Mouse (Mus musculus): ENCODE data around the gene Cdk15. TPM values are rescaled to one million over a fixed set of nuclear protein-coding genes. Genes with fewer than 3 reads are reported as not detected.

The Cdk15 gene
- polyA plus RNA-seq, 1 experiment from 2014 or later = 0.49 TPM

DNA sequence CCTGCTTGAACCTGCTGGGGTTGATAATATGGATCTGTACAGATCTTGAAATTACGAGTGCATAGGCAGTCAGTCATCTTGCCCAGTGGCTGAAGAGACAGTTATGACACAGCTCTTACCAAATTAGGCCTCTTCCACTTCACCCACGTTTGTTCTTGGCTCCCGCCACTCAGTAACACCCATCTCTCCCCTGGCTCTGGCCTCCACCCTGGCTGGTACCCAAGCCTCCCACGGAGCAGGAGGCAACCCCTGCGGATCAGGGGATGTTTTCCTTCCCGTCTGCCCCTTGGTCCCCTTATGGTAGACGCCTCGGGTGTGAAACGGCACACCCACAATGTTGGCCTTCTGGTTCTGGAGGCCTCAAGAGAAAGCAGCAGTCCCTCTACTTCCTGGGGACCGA is 124.2 kb downstream of the Cdk15 start:
- WGBS = 47% methylated on average over 10 of the region's 10 CpGs
- DNase-seq (ENCODE audit: low spot score) = peak; percentile 17
- no peaks in the 10 kb centered on the region for H3K36me3 ChIP-seq (ENCODE audit: control insufficient read depth, insufficient read depth, low read length)
- TF ChIP-seq EP300 (optimal IDR thresholded peaks at IDR 0.05) = no peak
- TF ChIP-seq CTCF (IDR thresholded peaks at IDR 0.05; ENCODE audit: low read depth) = no peak
- H3K27ac ChIP-seq (replicated peaks) = no peak overlapping the region
- H3K4me1 ChIP-seq (replicated peaks; ENCODE audit: control insufficient read depth, insufficient read depth) = no peaks in the 10 kb centered on the region
- H3K9ac ChIP-seq (ENCODE audit: low read length) = no peak overlapping the region
- no peaks in the 10 kb centered on the region for H3K27me3 ChIP-seq (ENCODE audit: control insufficient read depth, insufficient read depth, low read length)
- no peak for ATAC-seq (ENCODE audit: low FRiP score, low TSS enrichment)
- no peak overlapping the region for H3K4me2 ChIP-seq (replicated peaks; ENCODE audit: low read depth)
- H3K9me3 ChIP-seq (ENCODE audit: control insufficient read depth, low read length) = no peaks in the 10 kb centered on the region
- no peak overlapping the region for H3K4me3 ChIP-seq (ENCODE audit: low read depth, low read length)

GRCm38 (mm10) chr1:59381483-59381882 is 124.8 kb downstream of the Cdk15 start:
- DNase-seq (ENCODE audit: low spot score) (no peak), ATAC-seq (ENCODE audit: low FRiP score, low TSS enrichment) (no peak)
- 84% methylated on average over 7 of the region's 7 CpGs for WGBS
- no peaks in the 10 kb centered on the region for H3K4me1 ChIP-seq (replicated peaks; ENCODE audit: control insufficient read depth, insufficient read depth)
- H3K4me3 ChIP-seq (ENCODE audit: low read depth, low read length) = no peak overlapping the region
- no peak overlapping the region for H3K4me2 ChIP-seq (replicated peaks; ENCODE audit: low read depth)
- H3K27ac ChIP-seq (replicated peaks) = no peak overlapping the region
- no peaks in the 10 kb centered on the region for H3K36me3 ChIP-seq (ENCODE audit: control insufficient read depth, insufficient read depth, low read length)
- H3K27me3 ChIP-seq (ENCODE audit: control insufficient read depth, insufficient read depth, low read length) = no peaks in the 10 kb centered on the region
- H3K9ac ChIP-seq (ENCODE audit: low read length) = no peak overlapping the region
- TF ChIP-seq CTCF (IDR thresholded peaks at IDR 0.05; ENCODE audit: low read depth) = no peak
- no peak for TF ChIP-seq EP300 (optimal IDR thresholded peaks at IDR 0.05)
- no peaks in the 10 kb centered on the region for H3K9me3 ChIP-seq (ENCODE audit: control insufficient read depth, low read length)

DNA sequence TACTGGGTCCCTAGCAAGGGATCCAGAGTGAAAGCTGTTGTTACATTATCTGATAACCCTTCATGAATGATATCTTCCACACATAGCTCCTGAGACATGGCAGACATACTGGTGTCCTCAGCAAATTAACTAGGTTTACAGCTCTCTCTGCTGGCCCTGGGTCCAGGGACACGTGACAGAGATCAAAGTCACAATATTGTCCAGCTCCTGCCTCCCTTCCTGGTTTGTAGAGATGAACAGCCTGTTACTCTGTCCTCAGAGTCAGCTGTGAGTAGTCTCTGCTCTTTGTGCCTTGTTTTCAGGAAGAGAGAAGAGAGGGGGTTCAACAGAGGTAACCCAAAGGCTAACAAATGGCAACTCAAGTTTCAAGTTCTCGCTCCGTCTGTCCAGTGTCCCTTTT is 125.8 kb downstream of the Cdk15 start:
- no peak for TF ChIP-seq EP300 (optimal IDR thresholded peaks at IDR 0.05)
- TF ChIP-seq CTCF (IDR thresholded peaks at IDR 0.05; ENCODE audit: low read depth) = no peak
- ATAC-seq (ENCODE audit: low FRiP score, low TSS enrichment) = no peak
- 95% methylated on average over 3 of the region's 3 CpGs for WGBS

DNA sequence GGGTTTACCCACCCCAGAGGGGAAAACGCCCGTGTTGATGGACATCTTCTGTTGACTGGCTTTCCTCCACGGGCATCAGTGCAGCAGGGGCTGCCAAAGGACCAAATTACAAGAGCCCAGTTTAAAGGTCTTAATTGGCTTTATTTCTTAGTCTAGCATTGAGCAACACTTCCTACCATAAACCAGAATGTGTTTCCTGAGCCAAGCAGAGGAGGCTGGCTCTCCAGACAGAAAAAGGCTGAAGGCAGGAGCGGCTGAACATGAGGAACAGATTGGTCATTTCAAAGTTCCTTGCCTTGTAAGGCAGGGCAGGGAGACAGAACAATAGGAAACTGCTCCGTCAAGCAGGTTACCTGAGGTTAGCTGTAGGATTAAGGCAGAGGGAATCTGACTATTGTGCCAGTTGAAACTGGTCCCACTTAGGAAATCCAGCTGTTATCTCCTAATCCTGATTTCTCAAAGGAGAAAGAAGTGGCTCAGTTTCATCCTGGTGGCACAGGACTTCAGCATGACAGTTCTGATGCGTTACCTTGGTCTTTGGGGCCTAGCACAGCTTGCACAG is 126.4 kb downstream of the Cdk15 start:
- no peaks in the 10 kb centered on the region for H3K27me3 ChIP-seq (ENCODE audit: control insufficient read depth, insufficient read depth, low read length)
- no peaks in the 10 kb centered on the region for H3K9me3 ChIP-seq (ENCODE audit: control insufficient read depth, low read length)
- H3K36me3 ChIP-seq (ENCODE audit: control insufficient read depth, insufficient read depth, low read length) = no peaks in the 10 kb centered on the region
- no peak overlapping the region for H3K4me3 ChIP-seq (ENCODE audit: low read depth, low read length)
- no peak for TF ChIP-seq EP300 (optimal IDR thresholded peaks at IDR 0.05)
- TF ChIP-seq CTCF (IDR thresholded peaks at IDR 0.05; ENCODE audit: low read depth) = no peak
- H3K9ac ChIP-seq (ENCODE audit: low read length) = no peak overlapping the region
- no peaks in the 10 kb centered on the region for H3K4me1 ChIP-seq (replicated peaks; ENCODE audit: control insufficient read depth, insufficient read depth)
- no peak overlapping the region for H3K4me2 ChIP-seq (replicated peaks; ENCODE audit: low read depth)
- H3K27ac ChIP-seq (replicated peaks) = no peak overlapping the region
- ATAC-seq (ENCODE audit: low FRiP score, low TSS enrichment) (no peak), DNase-seq (ENCODE audit: low spot score) (no peak)
- 52% methylated on average over 6 of the region's 6 CpGs for WGBS

More for the DNA sequence above, 125.8 kb downstream of the Cdk15 start:
- no peak overlapping the region for H3K4me3 ChIP-seq (ENCODE audit: low read depth, low read length)
- DNase-seq (ENCODE audit: low spot score) = no peak
- H3K27ac ChIP-seq (replicated peaks) = no peak overlapping the region
- H3K4me1 ChIP-seq (replicated peaks; ENCODE audit: control insufficient read depth, insufficient read depth) = no peaks in the 10 kb centered on the region
- H3K9ac ChIP-seq (ENCODE audit: low read length) = no peak overlapping the region
- no peaks in the 10 kb centered on the region for H3K27me3 ChIP-seq (ENCODE audit: control insufficient read depth, insufficient read depth, low read length)
- H3K4me2 ChIP-seq (replicated peaks; ENCODE audit: low read depth) = no peak overlapping the region
- H3K36me3 ChIP-seq (ENCODE audit: control insufficient read depth, insufficient read depth, low read length) = no peaks in the 10 kb centered on the region
- no peaks in the 10 kb centered on the region for H3K9me3 ChIP-seq (ENCODE audit: control insufficient read depth, low read length)

DNA sequence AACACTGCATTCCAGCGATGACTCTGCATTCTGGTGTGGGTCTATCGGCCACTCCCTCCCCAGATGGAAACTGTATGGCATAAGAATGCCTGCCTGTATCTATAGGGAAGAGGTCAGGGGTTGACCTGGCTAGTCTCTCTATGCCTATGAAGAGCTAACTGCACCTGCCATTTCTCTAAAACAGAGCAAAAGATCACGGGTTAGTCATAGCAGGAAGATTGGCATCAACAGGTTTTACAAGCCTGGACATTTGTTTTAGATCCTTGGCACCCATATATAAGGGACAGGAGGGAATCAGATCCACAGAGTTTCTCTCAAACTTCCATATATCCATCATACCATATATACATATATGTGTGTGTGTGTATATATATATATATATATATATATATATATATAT is 127.7 kb downstream of the Cdk15 start:
- no peaks in the 10 kb centered on the region for H3K9me3 ChIP-seq (ENCODE audit: control insufficient read depth, low read length)
- H3K4me3 ChIP-seq (ENCODE audit: low read depth, low read length) = no peak overlapping the region
- WGBS = 81% methylated on average over 3 of the region's 3 CpGs
- TF ChIP-seq CTCF (IDR thresholded peaks at IDR 0.05; ENCODE audit: low read depth) (no peak), EP300 (optimal IDR thresholded peaks at IDR 0.05) (no peak)
- DNase-seq (ENCODE audit: low spot score) = no peak
- no peak for ATAC-seq (ENCODE audit: low FRiP score, low TSS enrichment)
- no peak overlapping the region for H3K9ac ChIP-seq (ENCODE audit: low read length)
- no peaks in the 10 kb centered on the region for H3K27me3 ChIP-seq (ENCODE audit: control insufficient read depth, insufficient read depth, low read length)
- H3K36me3 ChIP-seq (ENCODE audit: control insufficient read depth, insufficient read depth, low read length) = no peaks in the 10 kb centered on the region
- H3K4me1 ChIP-seq (replicated peaks; ENCODE audit: control insufficient read depth, insufficient read depth) = no peaks in the 10 kb centered on the region
- H3K27ac ChIP-seq (replicated peaks) = no peak overlapping the region
- no peak overlapping the region for H3K4me2 ChIP-seq (replicated peaks; ENCODE audit: low read depth)

DNA sequence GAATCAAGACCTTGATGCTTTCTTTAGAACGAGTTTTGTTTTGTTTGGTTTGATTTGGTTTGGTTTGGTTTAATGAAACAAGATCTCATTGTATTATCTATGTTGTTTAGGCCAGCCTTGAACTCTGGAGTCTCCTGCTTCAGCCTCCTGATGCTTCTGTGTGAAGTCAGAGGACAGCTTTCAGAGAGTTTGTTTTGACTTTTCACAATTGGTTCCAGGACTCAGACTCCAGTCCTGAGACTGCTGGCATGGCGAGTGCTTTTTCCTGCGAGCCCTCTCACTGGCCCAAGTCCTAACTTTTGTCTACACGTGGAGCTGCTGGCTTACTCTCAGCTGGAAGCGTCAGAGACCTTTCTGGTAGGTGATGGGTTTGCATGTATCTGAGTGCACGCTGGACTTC is 128.9 kb downstream of the Cdk15 start:
- DNase-seq (ENCODE audit: low spot score) (no peak), ATAC-seq (ENCODE audit: low FRiP score, low TSS enrichment) (no peak)
- Histone ChIP-seq H3K9me3 (ENCODE audit: control insufficient read depth, low read length) (no peaks in the 10 kb centered on the region), H3K36me3 (ENCODE audit: control insufficient read depth, insufficient read depth, low read length) (no peaks in the 10 kb centered on the region), H3K9ac (ENCODE audit: low read length) (no peak overlapping the region), H3K4me2 (replicated peaks; ENCODE audit: low read depth) (no peak overlapping the region), H3K27me3 (ENCODE audit: control insufficient read depth, insufficient read depth, low read length) (no peaks in the 10 kb centered on the region), H3K4me3 (ENCODE audit: low read depth, low read length) (no peak overlapping the region), H3K4me1 (replicated peaks; ENCODE audit: control insufficient read depth, insufficient read depth) (no peaks in the 10 kb centered on the region), H3K27ac (replicated peaks) (no peak overlapping the region)
- 74% methylated on average over 6 of the region's 6 CpGs for whole genome bisulfite sequencing
- TF ChIP-seq CTCF (IDR thresholded peaks at IDR 0.05; ENCODE audit: low read depth) = no peak
- no peak for TF ChIP-seq EP300 (optimal IDR thresholded peaks at IDR 0.05)

Measured in stomach, postnatal 0 days (tissue).